Comparison of ENCODE assay signal across 15 mouse cellular contexts in the genomic region with DNA sequence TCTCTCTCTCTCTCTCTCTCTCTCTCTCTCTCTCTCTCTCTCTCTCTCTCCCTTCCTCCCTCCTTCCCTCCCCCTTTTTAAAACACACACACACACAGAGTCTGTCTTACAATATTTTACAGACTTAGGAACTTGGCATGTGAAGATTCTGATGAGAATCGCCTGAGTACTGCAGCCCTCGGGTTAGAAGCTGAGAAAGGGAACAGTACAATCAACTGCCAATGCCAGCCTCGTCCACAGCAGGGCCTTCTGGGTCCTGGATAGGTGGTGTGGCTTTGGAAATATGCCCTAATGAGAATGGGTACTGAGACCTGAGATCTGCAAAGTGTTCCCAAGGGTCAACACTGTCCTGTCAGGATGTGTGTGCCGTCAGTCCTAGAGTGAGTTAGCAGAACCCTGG.
DNase-seq lines count a peak whose midpoint lies in the region; ATAC-seq and TF ChIP-seq lines count a peak whose summit lies in the region.
"Had no signal": no experiment of that assay in that cellular context is flagged by ENCODE, and none has a peak within 500 bp of the region (broad histone marks: within the 10 kb centered on the region; RNA-seq: fewer than 3 reads in every experiment).

No protein-coding gene starts in this region.

- H3K4me1 ChIP-seq in cerebellum, adult 2 months (ENCODE audit: control insufficient read depth, insufficient read depth, low read length): peaks cover 8% of the 10 kb centered on the region; the same call in 1 of the 2 replicates
- peaks cover 29% of the 10 kb centered on the region for H3K4me1 ChIP-seq in hindbrain, embryonic 10.5 days (replicated peaks)
- H3K4me1 ChIP-seq in midbrain, embryonic 14.5 days (ENCODE audit: control insufficient read depth, insufficient read depth, low read length): peaks cover 27% of the 10 kb centered on the region
- H3K4me1 ChIP-seq: embryonic facial prominence, embryonic 15.5 days; heart, embryonic 13.5 days; liver, embryonic 12.5 days had no signal

- H3K9ac ChIP-seq in midbrain, embryonic 14.5 days (replicated peaks; ENCODE audit: low read length): no peak overlapping the region; the same call in 1 of the 2 replicates
- H3K9ac ChIP-seq: embryonic facial prominence, embryonic 15.5 days; heart, embryonic 13.5 days; liver, embryonic 12.5 days had no signal

- no peak for ATAC-seq in midbrain, embryonic 14.5 days (ENCODE audit: low FRiP score, low TSS enrichment)
- ATAC-seq: liver, embryonic 12.5 days; Patski had no signal

- no peaks in the 10 kb centered on the region for H3K27me3 ChIP-seq in cerebellum, adult 2 months (ENCODE audit: control insufficient read depth, insufficient read depth, low read length)
- H3K27me3 ChIP-seq in hindbrain, embryonic 10.5 days (ENCODE audit: insufficient read depth, poor library complexity, severe bottlenecking): no peaks in the 10 kb centered on the region
- no peaks in the 10 kb centered on the region for H3K27me3 ChIP-seq in midbrain, embryonic 14.5 days (ENCODE audit: control insufficient read depth, insufficient read depth, low read length)
- H3K27me3 ChIP-seq: embryonic facial prominence, embryonic 15.5 days; heart, embryonic 13.5 days; liver, embryonic 12.5 days had no signal

- 29% methylated on average over 4 of the region's 4 CpGs for WGBS in cerebellum, adult 2 months
- WGBS in hindbrain, embryonic 10.5 days: 50% methylated on average over 4 of the region's 4 CpGs
- WGBS in midbrain, embryonic 14.5 days: 17% methylated on average over 4 of the region's 4 CpGs

- intact Hi-C loops in left cerebral cortex, postnatal 36 days (cut with DNase I): no loop called here

- H3K9me3 ChIP-seq in hindbrain, embryonic 10.5 days: no peaks in the 10 kb centered on the region
- H3K9me3 ChIP-seq in midbrain, embryonic 14.5 days (ENCODE audit: control insufficient read depth, low read length): no peaks in the 10 kb centered on the region
- H3K9me3 ChIP-seq: embryonic facial prominence, embryonic 15.5 days; heart, embryonic 13.5 days; liver, embryonic 12.5 days had no signal

- no peak for TF ChIP-seq CTCF in cerebellum, adult 2 months (IDR thresholded peaks at IDR 0.05; ENCODE audit: borderline replicate concordance, insufficient read depth, low read depth, low read length)

- no peak overlapping the region for H3K4me3 ChIP-seq in cerebellum, adult 2 months (replicated peaks; ENCODE audit: insufficient read depth, low read depth, low read length)
- H3K4me3 ChIP-seq in hindbrain, embryonic 10.5 days: no peak overlapping the region
- H3K4me3 ChIP-seq in midbrain, embryonic 14.5 days (replicated peaks; ENCODE audit: low read depth, low read length): no peak overlapping the region
- H3K4me3 ChIP-seq: embryonic facial prominence, embryonic 15.5 days; heart, embryonic 13.5 days; liver, embryonic 12.5 days had no signal

- TF ChIP-seq POLR2A in cerebellum, adult 2 months (IDR thresholded peaks at IDR 0.05; ENCODE audit: borderline replicate concordance, insufficient read depth, low read length): no peak

- no peaks in the 10 kb centered on the region for H3K36me3 ChIP-seq in hindbrain, embryonic 10.5 days
- H3K36me3 ChIP-seq in midbrain, embryonic 14.5 days (ENCODE audit: control insufficient read depth, insufficient read depth, low read length): no peaks in the 10 kb centered on the region
- H3K36me3 ChIP-seq: embryonic facial prominence, embryonic 15.5 days; heart, embryonic 13.5 days; liver, embryonic 12.5 days had no signal

- peak; percentile 24 to 33 for DNase-seq in cerebellum, adult 2 months
- peak; percentile 71 to 73 for DNase-seq in cerebellum, postnatal 10 days
- DNase-seq in hindbrain, embryonic 10.5 days (ENCODE audit: low spot score): no peak
- DNase-seq in midbrain, embryonic 14.5 days: peak; percentile 53
- DNase-seq in lung, postnatal 4 days: no peak
- no peak for DNase-seq in left cerebral cortex, postnatal 36 days (ENCODE audit: low spot score in 2 of 2)
- no peak for DNase-seq in heart, adult 18-20 months
- DNase-seq: adrenal gland, adult 8-10 months; kidney, postnatal 10 days; lung, postnatal 10 days; thymus, postnatal 36 days had no signal

- H3K27ac ChIP-seq in cerebellum, adult 2 months (ENCODE audit: insufficient read depth, low read length): no peak overlapping the region
- H3K27ac ChIP-seq in hindbrain, embryonic 10.5 days: peak overlapping the region; percentile 64
- peak overlapping the region; percentile 93 for H3K27ac ChIP-seq in midbrain, embryonic 14.5 days (replicated peaks; ENCODE audit: low read depth, low read length)
- H3K27ac ChIP-seq: embryonic facial prominence, embryonic 15.5 days; heart, embryonic 13.5 days; liver, embryonic 12.5 days had no signal

- peak overlapping the region; percentile 33 for H3K4me2 ChIP-seq in midbrain, embryonic 14.5 days (ENCODE audit: low read length)
- H3K4me2 ChIP-seq: embryonic facial prominence, embryonic 15.5 days; heart, embryonic 13.5 days; liver, embryonic 12.5 days had no signal

Comparison
In these comparisons a context has a peak if more than half of its experiments do, and no peak if none do; other contexts are left out.
1. DNase-seq: peak in cerebellum, adult 2 months (2 of 2), cerebellum, postnatal 10 days (2 of 2) and midbrain, embryonic 14.5 days (single experiment); none in hindbrain, embryonic 10.5 days (single experiment), lung, postnatal 4 days (0 of 2), left cerebral cortex, postnatal 36 days (0 of 2) and heart, adult 18-20 months (0 of 2).